Mouse (Mus musculus): ENCODE results near the gene Supt6. TPM values are rescaled to one million over a fixed set of nuclear protein-coding genes. Genes with fewer than 3 reads are reported as not detected.

The Supt6 gene
- polyA plus RNA-seq, 1 experiment from 2014 or later: 26.1 TPM

- H3K4me3 ChIP-seq: no peak overlapping the region
- no peak overlapping the region for H3K27ac ChIP-seq (ENCODE audit: poor library complexity, severe bottlenecking)
- ATAC-seq (ENCODE audit: insufficient number of reproducible peaks, low FRiP score): no peak
- H3K4me2 ChIP-seq: no peak overlapping the region
- no peaks in the 10 kb centered on the region for H3K4me1 ChIP-seq (replicated peaks)
- H3K9ac ChIP-seq: no peak overlapping the region
- H3K36me3 ChIP-seq: peaks cover 96% of the 10 kb centered on the region
- H3K27me3 ChIP-seq (replicated peaks): no peaks in the 10 kb centered on the region
- 86% methylated on average over 11 of the region's 11 CpGs for WGBS
- H3K9me3 ChIP-seq (replicated peaks): no peaks in the 10 kb centered on the region
Measured at GRCm38 (mm10) chr11:78215709-78216317, 30.0 kb downstream of the Supt6 start.

- no peaks in the 10 kb centered on the region for H3K27me3 ChIP-seq (replicated peaks)
- H3K4me1 ChIP-seq (replicated peaks): no peaks in the 10 kb centered on the region
- no peak overlapping the region for H3K4me3 ChIP-seq
- H3K9me3 ChIP-seq (replicated peaks): no peaks in the 10 kb centered on the region
- H3K4me2 ChIP-seq: no peak overlapping the region
- peaks cover 98% of the 10 kb centered on the region for H3K36me3 ChIP-seq
- H3K27ac ChIP-seq (ENCODE audit: poor library complexity, severe bottlenecking): no peak overlapping the region
- no peak for ATAC-seq (ENCODE audit: insufficient number of reproducible peaks, low FRiP score)
- WGBS: 95% methylated on average over 14 of the region's 14 CpGs
- no peak overlapping the region for H3K9ac ChIP-seq
Measured at GRCm38 (mm10) chr11:78213086-78213817, 32.5 kb downstream of the Supt6 start.

GRCm38 (mm10) chr11:78211513-78211912, 34.3 kb downstream of the Supt6 start:
- ATAC-seq (ENCODE audit: insufficient number of reproducible peaks, low FRiP score): no peak
- H3K27me3 ChIP-seq (replicated peaks): no peaks in the 10 kb centered on the region
- peaks cover 99% of the 10 kb centered on the region for H3K36me3 ChIP-seq
- H3K4me1 ChIP-seq (replicated peaks): no peaks in the 10 kb centered on the region
- no peaks in the 10 kb centered on the region for H3K9me3 ChIP-seq (replicated peaks)
- H3K4me3 ChIP-seq: no peak overlapping the region
- no peak overlapping the region for H3K9ac ChIP-seq
- whole genome bisulfite sequencing: 89% methylated on average over 5 of the region's 5 CpGs
- no peak overlapping the region for H3K27ac ChIP-seq (ENCODE audit: poor library complexity, severe bottlenecking)
- H3K4me2 ChIP-seq: no peak overlapping the region

- WGBS: 70% methylated on average over 7 of the region's 7 CpGs
- Histone ChIP-seq H3K4me1 (replicated peaks) (no peaks in the 10 kb centered on the region), H3K36me3 (peaks cover 99% of the 10 kb centered on the region), H3K4me3 (no peak overlapping the region), H3K9me3 (replicated peaks) (no peaks in the 10 kb centered on the region), H3K9ac (no peak overlapping the region), H3K27ac (ENCODE audit: poor library complexity, severe bottlenecking) (no peak overlapping the region), H3K4me2 (no peak overlapping the region), H3K27me3 (replicated peaks) (no peaks in the 10 kb centered on the region)
- no peak for ATAC-seq (ENCODE audit: insufficient number of reproducible peaks, low FRiP score)
Measured at GRCm38 (mm10) chr11:78210615-78211014, 35.2 kb downstream of the Supt6 start.

- no peak overlapping the region for H3K27ac ChIP-seq (ENCODE audit: poor library complexity, severe bottlenecking)
- H3K9ac ChIP-seq: no peak overlapping the region
- peaks cover 99% of the 10 kb centered on the region for H3K36me3 ChIP-seq
- no peaks in the 10 kb centered on the region for H3K4me1 ChIP-seq (replicated peaks)
- H3K4me2 ChIP-seq: no peak overlapping the region
- 93% methylated on average over 6 of the region's 6 CpGs for WGBS
- ATAC-seq (ENCODE audit: insufficient number of reproducible peaks, low FRiP score): no peak
- no peaks in the 10 kb centered on the region for H3K9me3 ChIP-seq (replicated peaks)
- no peaks in the 10 kb centered on the region for H3K27me3 ChIP-seq (replicated peaks)
- no peak overlapping the region for H3K4me3 ChIP-seq
Measured at GRCm38 (mm10) chr11:78209886-78210285, 35.9 kb downstream of the Supt6 start.

GRCm38 (mm10) chr11:78207190-78207589, 38.6 kb downstream of the Supt6 start:
- no peaks in the 10 kb centered on the region for H3K9me3 ChIP-seq (replicated peaks)
- H3K9ac ChIP-seq: no peak overlapping the region
- H3K4me3 ChIP-seq: no peak overlapping the region
- no peak for ATAC-seq (ENCODE audit: insufficient number of reproducible peaks, low FRiP score)
- no peaks in the 10 kb centered on the region for H3K4me1 ChIP-seq (replicated peaks)
- no peak overlapping the region for H3K4me2 ChIP-seq
- 91% methylated on average over 7 of the region's 7 CpGs for WGBS
- H3K27ac ChIP-seq (ENCODE audit: poor library complexity, severe bottlenecking): no peak overlapping the region
- peaks cover 92% of the 10 kb centered on the region for H3K36me3 ChIP-seq
- no peaks in the 10 kb centered on the region for H3K27me3 ChIP-seq (replicated peaks)

- 87% methylated on average over 13 of the region's 13 CpGs for WGBS
- Histone ChIP-seq H3K4me3 (no peak overlapping the region), H3K9me3 (replicated peaks) (no peaks in the 10 kb centered on the region), H3K36me3 (peaks cover 76% of the 10 kb centered on the region), H3K4me2 (no peak overlapping the region), H3K4me1 (replicated peaks) (no peaks in the 10 kb centered on the region), H3K9ac (no peak overlapping the region), H3K27me3 (replicated peaks) (no peaks in the 10 kb centered on the region), H3K27ac (ENCODE audit: poor library complexity, severe bottlenecking) (no peak overlapping the region)
- ATAC-seq (ENCODE audit: insufficient number of reproducible peaks, low FRiP score): no peak
Measured at GRCm38 (mm10) chr11:78205361-78206206, 40.2 kb downstream of the Supt6 start.

GRCm38 (mm10) chr11:78204287-78204686, 41.5 kb downstream of the Supt6 start:
- H3K9ac ChIP-seq: no peak overlapping the region
- no peaks in the 10 kb centered on the region for H3K27me3 ChIP-seq (replicated peaks)
- no peak for ATAC-seq (ENCODE audit: insufficient number of reproducible peaks, low FRiP score)
- no peaks in the 10 kb centered on the region for H3K9me3 ChIP-seq (replicated peaks)
- peaks cover 63% of the 10 kb centered on the region for H3K36me3 ChIP-seq
- H3K4me1 ChIP-seq (replicated peaks): no peaks in the 10 kb centered on the region
- H3K4me2 ChIP-seq: no peak overlapping the region
- WGBS: 85% methylated on average over 6 of the region's 6 CpGs
- H3K27ac ChIP-seq (ENCODE audit: poor library complexity, severe bottlenecking): no peak overlapping the region
- H3K4me3 ChIP-seq: no peak overlapping the region

- peaks cover 44% of the 10 kb centered on the region for H3K36me3 ChIP-seq
- H3K9me3 ChIP-seq (replicated peaks): no peaks in the 10 kb centered on the region
- H3K27me3 ChIP-seq (replicated peaks): no peaks in the 10 kb centered on the region
- WGBS: 91% methylated on average over 3 of the region's 3 CpGs
- H3K4me1 ChIP-seq (replicated peaks): no peaks in the 10 kb centered on the region
- H3K27ac ChIP-seq (ENCODE audit: poor library complexity, severe bottlenecking): no peak overlapping the region
- no peak overlapping the region for H3K4me2 ChIP-seq
- ATAC-seq (ENCODE audit: insufficient number of reproducible peaks, low FRiP score): no peak
- H3K4me3 ChIP-seq: no peak overlapping the region
- H3K9ac ChIP-seq: no peak overlapping the region
Measured at GRCm38 (mm10) chr11:78202372-78202771, 43.4 kb downstream of the Supt6 start.

- peak overlapping the region; percentile 58 for H3K4me3 ChIP-seq
- H3K27ac ChIP-seq (ENCODE audit: poor library complexity, severe bottlenecking): peak overlapping the region; percentile 56
- no peak for ATAC-seq (ENCODE audit: insufficient number of reproducible peaks, low FRiP score)
- peaks cover 27% of the 10 kb centered on the region for H3K36me3 ChIP-seq
- WGBS: 54% methylated on average over 23 of the region's 23 CpGs
- H3K27me3 ChIP-seq (replicated peaks): no peaks in the 10 kb centered on the region
- H3K4me1 ChIP-seq (replicated peaks): peaks cover 12% of the 10 kb centered on the region
- peak overlapping the region; percentile 87 for H3K4me2 ChIP-seq
- peak overlapping the region; percentile 68 for H3K9ac ChIP-seq
- no peaks in the 10 kb centered on the region for H3K9me3 ChIP-seq (replicated peaks)
Measured at GRCm38 (mm10) chr11:78195101-78195863, 50.5 kb downstream of the Supt6 start.
